Mouse (Mus musculus) midbrain, embryonic 14.5 days (tissue): ENCODE results near the gene Mfsd12. TPM values are rescaled to one million over a fixed set of nuclear protein-coding genes. Genes with fewer than 3 reads are reported as not detected.

Experiments used
- ATAC-seq: fragments of 200-750 bp; cut with Nextera tagmentation; 2 replicates; pipeline ENCODE4 v1.8.0; 2017; ENCODE audit warnings: moderate number of reproducible peaks, moderate library complexity; ENCODE audit not compliant: low FRiP score, low TSS enrichment
- DNase-seq: peaks from one replicate; pipeline ENCODE4 v3.0.0-alpha.2; 2015
- H3K27ac ChIP-seq: fragments of 300-500 bp; sonication (generic); replicated peaks from 2 replicates; pipeline ENCODE4 v1.5.1; 2014; ENCODE audit warnings: mild to moderate bottlenecking, low read depth, low read length, moderate library complexity
- H3K27me3 ChIP-seq: fragments of 300-500 bp; sonication (generic); 2 replicates; pipeline ENCODE4 v1.6.1; 2014; ENCODE audit warnings: low read length, control low read depth, mixed read lengths; ENCODE audit not compliant: control insufficient read depth, insufficient read depth
- H3K36me3 ChIP-seq: fragments of 300-500 bp; sonication (generic); 2 replicates; pipeline ENCODE4 v1.6.1; 2014; ENCODE audit warnings: low read length, control low read depth; ENCODE audit not compliant: control insufficient read depth, insufficient read depth
- H3K4me1 ChIP-seq: fragments of 300-500 bp; sonication (generic); 2 replicates; pipeline ENCODE4 v1.6.1; 2014; ENCODE audit warnings: mild to moderate bottlenecking, antibody characterized with exemption, low read length, control low read depth; ENCODE audit not compliant: control insufficient read depth, insufficient read depth
- H3K4me2 ChIP-seq: fragments of 300-500 bp; sonication (generic); 2 replicates; pipeline ENCODE4 v1.6.1; 2014; ENCODE audit warnings: mild to moderate bottlenecking, low read length, moderate library complexity
- H3K4me3 ChIP-seq: fragments of 300-500 bp; sonication (generic); replicated peaks from 2 replicates; pipeline ENCODE4 v1.5.1; 2014; ENCODE audit warnings: low read depth, low read length
- H3K9ac ChIP-seq: fragments of 300-500 bp; sonication (generic); replicated peaks from 2 replicates; pipeline ENCODE4 v1.6.1; 2014; ENCODE audit warnings: mild to moderate bottlenecking, low read length, moderate library complexity
- H3K9me3 ChIP-seq: fragments of 300-500 bp; sonication (generic); 2 replicates; pipeline ENCODE4 v1.6.1; 2016; ENCODE audit warnings: low read length, control low read depth, mixed read lengths; ENCODE audit not compliant: control insufficient read depth
- WGBS: fragments of 180-500 bp; shearing (Covaris S2); extraction: QIAGEN DNeasy Blood & Tissue Kit; methylation state at CpG from one replicate; pipeline ENCODE4 v1.1.7; 2014; 5-methylcytosine and 5-hydroxymethylcytosine counted together
- polyA plus RNA-seq: library from polyadenylated mRNA; unstranded; fragments of >200 nt; fragmentation: Nextera tagmentation; extraction: Ambion mirVana; gene quantifications from 2 replicates; pipeline ENCODE4 v1.2.1, GENCODE M21; 2014

The Mfsd12 gene
- polyA plus RNA-seq, 1 experiment from 2014 or later = 5.9 TPM

DNA sequence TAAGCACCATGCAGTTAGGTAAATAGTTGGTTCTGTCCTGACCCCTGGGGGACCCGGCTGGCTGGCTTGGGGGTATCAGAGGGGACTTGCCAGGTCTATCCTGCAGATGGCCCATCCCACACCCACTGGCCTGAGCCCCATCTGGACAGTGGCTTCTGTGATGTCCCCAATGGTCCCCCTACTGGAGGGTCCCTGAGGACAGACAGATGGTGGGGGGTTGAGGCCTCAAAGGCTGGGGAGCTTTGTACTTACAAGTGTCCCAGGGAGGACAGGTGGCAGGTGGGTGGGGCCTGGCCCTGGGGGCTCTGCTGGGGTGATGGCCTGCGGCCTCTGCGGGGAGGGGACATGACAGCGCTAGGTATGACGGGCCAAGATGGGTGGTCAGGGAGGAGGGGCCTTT is 42.0 kb downstream of the Mfsd12 start:
- ATAC-seq (no peak), DNase-seq (no peak)
- Histone ChIP-seq H3K9ac (no peak overlapping the region), H3K9me3 (no peaks in the 10 kb centered on the region), H3K36me3 (peaks cover 20% of the 10 kb centered on the region), H3K27ac (no peak overlapping the region), H3K27me3 (no peaks in the 10 kb centered on the region), H3K4me1 (peaks cover 27% of the 10 kb centered on the region), H3K4me2 (no peak overlapping the region), H3K4me3 (no peak overlapping the region)
- 68% methylated on average over 5 of the region's 5 CpGs for WGBS

DNA sequence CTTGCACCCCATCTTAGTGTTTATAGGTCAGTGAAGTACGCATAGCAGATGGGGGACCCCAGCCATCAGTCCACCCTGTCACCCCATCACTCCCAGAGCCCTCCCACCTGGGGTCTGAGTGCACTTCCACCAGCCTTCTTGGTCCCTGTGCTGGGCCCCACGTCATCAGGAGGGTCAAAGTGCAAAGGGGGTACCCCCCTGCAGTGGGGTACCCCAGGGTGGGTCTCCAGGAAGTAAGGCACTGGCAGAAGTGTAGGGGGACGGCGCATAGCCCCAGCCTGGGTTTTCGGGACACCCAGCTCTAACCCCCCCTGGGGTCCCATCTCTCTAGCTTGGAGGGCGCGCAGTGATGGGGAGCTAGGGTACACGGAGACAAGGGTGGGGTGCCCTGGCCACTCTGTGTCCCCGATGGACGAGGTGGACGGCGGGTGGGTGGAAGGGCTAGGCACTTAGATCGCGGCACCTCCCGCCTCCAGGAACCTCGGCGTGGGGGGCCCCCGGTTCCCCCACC is 42.6 kb downstream of the Mfsd12 start:
- Histone ChIP-seq H3K9me3 (no peaks in the 10 kb centered on the region), H3K27ac (no peak overlapping the region), H3K9ac (no peak overlapping the region; the same call in 1 of the 2 replicates), H3K4me3 (no peak overlapping the region), H3K27me3 (no peaks in the 10 kb centered on the region), H3K4me1 (peaks cover 27% of the 10 kb centered on the region), H3K4me2 (peak overlapping the region; percentile 27), H3K36me3 (peaks cover 26% of the 10 kb centered on the region)
- ATAC-seq (no peak), DNase-seq (no peak)
- 83% methylated on average over 18 of the region's 18 CpGs for WGBS

DNA sequence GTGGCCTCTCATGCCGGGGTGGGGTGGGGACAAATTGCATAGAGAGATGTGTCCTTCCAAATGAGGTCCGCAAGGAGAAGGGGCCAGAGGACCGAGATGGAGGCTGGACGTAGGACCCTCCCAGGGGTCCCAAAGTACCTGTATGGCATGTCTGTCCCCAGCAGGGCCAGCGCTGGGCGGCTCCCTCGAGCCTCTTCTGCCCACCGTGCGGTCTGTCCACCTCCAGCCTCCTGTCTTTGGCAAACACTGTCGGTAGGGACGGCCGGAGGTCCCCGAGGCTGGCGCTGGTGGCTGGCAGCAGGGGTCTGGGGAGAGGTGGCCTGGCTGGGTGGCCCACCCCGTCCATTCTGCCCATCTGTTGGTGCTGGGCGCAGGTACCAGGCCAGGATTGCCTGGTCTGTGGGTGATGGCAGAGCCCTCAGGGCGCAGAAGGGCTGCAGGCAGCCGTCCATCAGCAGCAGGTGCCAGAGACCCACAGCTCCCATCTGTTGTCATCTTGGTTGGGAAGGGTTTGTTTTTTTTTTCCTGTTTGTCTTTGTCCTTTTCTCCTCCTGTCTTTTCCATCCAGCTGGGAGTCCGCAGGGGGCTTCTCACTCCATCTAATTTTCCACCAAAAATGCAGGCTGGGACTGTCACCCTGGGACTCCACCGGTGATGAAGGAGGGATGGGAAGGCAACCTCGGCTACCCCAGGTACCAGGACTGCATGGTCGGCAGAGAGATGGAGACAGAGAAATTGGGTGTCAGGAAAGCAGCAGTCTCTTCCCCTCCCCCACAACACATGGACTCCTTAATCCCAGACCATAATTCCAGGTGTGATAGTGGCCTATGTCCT is 43.3 kb downstream of the Mfsd12 start:
- no peak for ATAC-seq
- H3K9me3 ChIP-seq = no peaks in the 10 kb centered on the region
- no peak for DNase-seq
- no peak overlapping the region for H3K4me3 ChIP-seq
- WGBS = 55% methylated on average over 22 of the region's 22 CpGs
- peaks cover 27% of the 10 kb centered on the region for H3K36me3 ChIP-seq
- no peaks in the 10 kb centered on the region for H3K27me3 ChIP-seq
- H3K4me2 ChIP-seq = peak overlapping the region; percentile 27
- H3K27ac ChIP-seq = peak overlapping the region; percentile 49
- peaks cover 27% of the 10 kb centered on the region for H3K4me1 ChIP-seq
- H3K9ac ChIP-seq = peak overlapping the region; percentile 16; the same call in 1 of the 2 replicates

DNA sequence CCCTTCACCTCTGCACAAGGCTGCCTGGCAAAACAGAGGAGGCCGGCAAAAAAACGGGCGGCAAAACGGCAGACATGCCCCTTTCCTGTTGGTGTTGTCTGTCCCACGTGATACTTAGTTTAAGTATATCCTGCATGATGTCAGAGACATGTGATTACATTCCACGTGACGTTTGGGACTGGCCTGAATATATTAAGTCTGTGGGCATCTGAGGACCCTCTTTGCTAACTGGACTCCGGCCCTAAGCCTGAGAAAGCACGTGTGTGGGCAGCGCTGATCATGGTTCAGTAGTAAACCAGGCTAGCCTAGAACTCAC is 43.9 kb downstream of the Mfsd12 start:
- Histone ChIP-seq H3K27me3 (no peaks in the 10 kb centered on the region), H3K9me3 (no peaks in the 10 kb centered on the region), H3K4me3 (no peak overlapping the region), H3K4me2 (peak overlapping the region; percentile 27), H3K9ac (no peak overlapping the region), H3K36me3 (peaks cover 31% of the 10 kb centered on the region), H3K4me1 (peaks cover 27% of the 10 kb centered on the region), H3K27ac (peak overlapping the region; percentile 80)
- 34% methylated on average over 10 of the region's 10 CpGs for WGBS
- ATAC-seq = no peak
- peak; percentile 53 for DNase-seq

DNA sequence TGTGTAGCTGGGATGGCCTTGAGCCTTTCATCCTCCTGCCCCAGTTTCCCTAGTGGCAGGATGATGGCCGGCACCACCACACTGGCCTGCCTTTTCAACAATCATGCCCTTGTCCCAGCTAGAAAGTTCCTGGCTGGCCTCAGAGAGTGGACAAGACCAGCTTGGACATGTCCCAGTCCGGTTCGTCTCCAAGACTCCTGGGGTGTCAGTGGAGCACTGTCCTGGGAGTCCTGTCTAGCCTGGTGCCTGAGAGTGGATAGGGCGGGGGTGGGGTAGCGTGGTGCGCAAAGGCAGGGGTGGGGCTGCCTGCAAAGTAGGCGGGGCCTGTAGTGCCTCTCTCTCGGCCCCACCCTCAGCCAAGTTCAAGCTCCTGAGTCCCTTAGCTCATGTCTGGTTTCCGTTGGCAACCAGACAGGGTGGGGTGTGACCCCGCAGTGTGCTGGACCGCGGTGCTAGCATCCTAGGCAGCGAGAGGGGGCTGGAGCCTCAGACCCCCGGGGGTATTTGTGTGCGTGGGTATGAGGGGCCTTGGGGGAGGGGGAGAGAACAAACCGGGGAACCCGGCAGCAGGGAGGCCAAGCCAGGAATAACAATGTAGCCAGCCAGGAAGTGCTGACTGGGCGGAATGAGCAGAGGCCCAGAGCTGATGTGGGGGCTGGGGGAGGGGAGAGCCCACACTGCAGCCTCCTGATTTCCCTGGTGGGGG is 44.4 kb downstream of the Mfsd12 start:
- Histone ChIP-seq H3K27ac (peak overlapping the region; percentile 80), H3K9ac (no peak overlapping the region), H3K4me1 (peaks cover 32% of the 10 kb centered on the region), H3K9me3 (no peaks in the 10 kb centered on the region), H3K36me3 (peaks cover 33% of the 10 kb centered on the region), H3K4me2 (peak overlapping the region; percentile 24), H3K27me3 (peaks cover 2% of the 10 kb centered on the region; the same call in 1 of the 2 replicates), H3K4me3 (no peak overlapping the region)
- ATAC-seq (peak; percentile 62), DNase-seq (peak; percentile 81)
- 6% methylated on average over 18 of the region's 18 CpGs for WGBS

DNA sequence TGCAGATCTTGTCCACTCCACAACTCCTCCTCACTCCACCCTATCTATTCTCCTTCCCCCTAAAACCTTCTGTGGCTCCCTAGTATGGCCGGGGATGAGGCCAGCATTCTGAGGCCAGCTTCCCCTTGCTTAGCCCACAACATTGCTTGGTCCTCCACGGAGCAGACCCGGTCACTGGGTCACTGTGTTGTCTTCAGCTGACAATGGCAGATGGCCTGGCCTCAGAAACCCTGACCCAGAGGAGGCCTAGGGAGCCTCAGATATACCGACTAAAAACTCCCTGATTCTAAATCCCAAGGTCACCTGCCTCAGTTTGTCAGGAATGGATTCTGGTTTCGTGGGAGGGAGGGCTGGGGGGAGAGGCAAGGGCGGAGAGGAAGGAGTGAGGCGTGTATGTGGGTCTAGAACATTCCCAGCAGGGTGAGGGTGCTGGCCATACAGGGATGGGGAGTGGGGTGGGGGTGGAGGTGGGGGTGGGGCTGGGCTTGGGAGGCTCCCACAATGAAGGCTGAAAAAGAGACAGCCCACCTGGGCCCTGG is 45.0 kb downstream of the Mfsd12 start:
- H3K9ac ChIP-seq = peak overlapping the region; percentile 26; the same call in 1 of the 2 replicates
- H3K9me3 ChIP-seq = no peaks in the 10 kb centered on the region
- H3K27me3 ChIP-seq = peaks cover 8% of the 10 kb centered on the region; the same call in 1 of the 2 replicates
- peaks cover 38% of the 10 kb centered on the region for H3K4me1 ChIP-seq
- peak overlapping the region; percentile 80 for H3K27ac ChIP-seq
- 11% methylated on average over 7 of the region's 7 CpGs for WGBS
- H3K36me3 ChIP-seq = peaks cover 39% of the 10 kb centered on the region
- ATAC-seq (0 out of 2 replicates have a peak, but pooled peaks have one; percentile 1), DNase-seq (no peak)
- H3K4me2 ChIP-seq = peak overlapping the region; percentile 24
- H3K4me3 ChIP-seq = no peak overlapping the region

DNA sequence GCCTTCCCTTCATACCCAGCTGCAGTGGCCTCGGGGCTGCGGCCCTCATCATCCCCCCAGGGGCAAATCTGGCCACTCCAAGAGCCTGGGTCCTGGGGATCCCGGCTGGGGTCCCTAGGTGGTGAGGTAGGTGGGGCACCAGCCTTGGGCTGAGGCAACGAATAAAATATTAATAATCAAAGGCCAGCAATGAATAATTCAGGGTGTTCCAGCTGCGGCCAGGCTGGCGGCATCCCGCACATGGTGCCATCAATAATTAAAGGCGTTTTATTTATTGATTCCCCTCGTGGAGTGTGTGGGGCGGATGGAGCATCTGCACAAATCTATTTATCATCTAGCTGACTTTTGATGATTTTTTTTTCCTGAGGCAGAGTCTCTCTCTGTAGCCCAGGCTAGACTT is 46.2 kb downstream of the Mfsd12 start:
- no peak overlapping the region for H3K9ac ChIP-seq
- WGBS = 36% methylated on average over 10 of the region's 10 CpGs
- DNase-seq (peak; percentile 68), ATAC-seq (peak; percentile 21; the same call in 1 of the 2 replicates)
- no peaks in the 10 kb centered on the region for H3K9me3 ChIP-seq
- no peak overlapping the region for H3K4me2 ChIP-seq
- H3K4me1 ChIP-seq = peaks cover 44% of the 10 kb centered on the region
- H3K27ac ChIP-seq = peak overlapping the region; percentile 80
- no peak overlapping the region for H3K4me3 ChIP-seq
- H3K27me3 ChIP-seq = peaks cover 16% of the 10 kb centered on the region; the same call in 1 of the 2 replicates
- H3K36me3 ChIP-seq = peaks cover 49% of the 10 kb centered on the region

DNA sequence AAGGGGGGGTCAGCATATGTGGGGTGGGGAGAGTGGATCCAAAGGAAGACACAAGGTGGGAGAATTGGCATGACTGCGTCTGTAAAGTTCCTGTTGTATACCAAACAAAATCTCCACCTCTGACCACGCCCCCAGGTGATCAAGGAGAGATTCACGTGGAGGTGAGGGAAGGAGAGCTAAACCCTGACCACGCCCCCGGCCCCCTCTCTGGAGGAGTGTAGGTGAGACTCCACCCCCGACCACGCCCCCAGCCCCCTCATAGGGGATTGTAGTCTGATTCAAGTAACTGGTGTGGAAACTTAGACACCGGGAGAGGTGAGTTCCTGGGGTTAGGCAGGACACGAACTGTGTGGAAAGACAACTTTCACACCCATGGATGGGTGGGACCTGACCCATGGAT is 46.8 kb downstream of the Mfsd12 start:
- DNase-seq (no peak), ATAC-seq (no peak)
- peaks cover 49% of the 10 kb centered on the region for H3K36me3 ChIP-seq
- 0 out of 2 replicates have a peak overlapping the region, but pooled peaks have one; percentile 5 for H3K27ac ChIP-seq
- WGBS = 29% methylated on average over 9 of the region's 9 CpGs
- no peak overlapping the region for H3K9ac ChIP-seq
- H3K4me3 ChIP-seq = no peak overlapping the region
- no peak overlapping the region for H3K4me2 ChIP-seq
- peaks cover 18% of the 10 kb centered on the region; the same call in 1 of the 2 replicates for H3K27me3 ChIP-seq
- H3K4me1 ChIP-seq = peaks cover 44% of the 10 kb centered on the region
- no peaks in the 10 kb centered on the region for H3K9me3 ChIP-seq
